Mouse (Mus musculus): ENCODE measurements around the gene Irf4.

The Irf4 gene

DNA sequence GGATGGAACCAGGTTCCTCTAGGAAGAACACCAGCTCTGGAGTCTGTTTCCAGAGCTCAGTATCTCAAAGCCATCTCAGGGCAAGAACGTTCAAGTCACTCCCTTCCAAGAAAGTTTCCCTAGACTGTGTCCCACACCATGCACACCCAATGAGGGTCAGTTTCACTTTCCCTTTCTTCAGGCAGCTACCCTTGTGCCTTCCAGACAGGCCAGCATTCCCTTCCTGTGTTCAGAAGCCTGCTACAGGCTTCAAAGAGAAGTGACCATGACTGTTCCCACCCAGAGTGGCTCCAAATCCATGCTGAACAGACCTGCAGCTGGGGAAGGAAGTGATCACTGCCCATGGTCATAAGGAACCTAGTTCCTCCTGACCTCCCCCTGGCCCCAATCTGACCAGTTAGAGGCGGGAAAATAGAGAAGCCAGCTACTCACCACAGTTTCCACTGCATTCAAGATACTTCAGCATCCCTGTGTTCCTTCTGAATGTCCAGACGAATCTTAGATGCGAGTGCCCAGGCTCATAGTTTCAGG, 10.7 kb upstream of the Irf4 start:
- DNase-seq (ENCODE audit: low spot score): no peak

DNA sequence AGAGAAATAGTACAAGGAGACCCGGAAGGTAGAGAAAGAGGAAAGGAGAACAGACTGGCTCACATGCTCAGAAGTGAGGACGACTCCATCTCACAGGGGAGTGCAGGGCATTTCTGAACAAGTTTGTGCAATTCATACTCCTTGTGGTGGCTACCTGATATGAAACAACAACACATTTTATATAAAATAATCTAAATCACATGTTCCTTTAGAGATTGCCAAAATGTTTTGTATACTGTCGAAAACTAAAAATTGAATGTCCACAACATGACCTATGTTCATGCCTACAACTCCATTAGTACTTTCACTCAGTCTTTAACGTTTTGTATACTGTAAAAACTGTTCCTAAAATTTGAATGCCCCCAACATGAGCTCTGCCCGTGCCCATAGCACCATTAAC, 7.9 kb upstream of the Irf4 start:
- DNase-seq (ENCODE audit: low spot score): no peak

DNA sequence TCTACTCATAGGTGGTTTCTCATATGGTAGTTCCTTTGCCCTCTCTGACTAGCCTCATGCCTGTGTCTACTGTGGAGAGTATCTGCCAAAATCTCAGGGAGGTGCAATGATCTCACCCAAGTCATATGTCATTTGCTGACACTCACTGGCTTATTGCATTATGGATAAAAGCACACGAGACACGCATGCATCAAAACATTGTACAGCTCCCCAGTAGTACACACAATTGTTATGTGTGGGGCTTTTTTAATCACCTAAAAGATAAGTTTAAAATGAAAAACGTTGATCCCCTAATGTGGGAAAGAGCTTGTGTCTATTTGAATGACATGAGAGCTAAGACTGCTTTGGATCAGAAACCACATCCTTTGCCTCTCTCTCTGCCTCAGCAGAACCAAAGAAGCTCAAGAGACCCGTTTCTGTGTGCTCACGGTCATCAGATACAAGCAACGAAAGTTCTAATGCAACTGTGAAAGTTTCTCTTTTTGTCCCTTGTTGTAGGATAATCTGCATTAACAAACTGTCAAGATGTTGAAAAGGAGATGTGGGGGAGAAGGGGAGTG, 6.5 kb upstream of the Irf4 start:
- no peak for DNase-seq (ENCODE audit: low spot score)

DNA sequence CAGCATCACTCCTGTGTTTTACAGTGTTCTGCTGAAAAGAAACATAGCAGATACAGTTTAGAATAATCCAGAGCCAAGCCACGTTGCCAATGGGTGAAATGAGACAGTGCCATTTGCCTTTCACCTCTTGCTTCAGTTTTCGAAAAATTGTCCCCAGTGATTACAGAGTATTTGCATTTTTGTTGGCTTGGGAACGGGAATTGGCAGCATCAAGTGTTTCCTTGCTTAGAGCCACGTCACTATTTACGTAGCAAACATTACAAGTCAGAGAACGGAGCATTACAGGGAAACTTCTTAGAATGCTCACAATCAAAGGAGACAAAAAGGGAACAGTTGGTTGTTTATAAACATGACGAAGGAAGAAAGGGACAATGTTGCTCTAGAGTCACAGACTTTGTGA, 3.9 kb upstream of the Irf4 start:
- no peak for DNase-seq (ENCODE audit: low spot score)

DNA sequence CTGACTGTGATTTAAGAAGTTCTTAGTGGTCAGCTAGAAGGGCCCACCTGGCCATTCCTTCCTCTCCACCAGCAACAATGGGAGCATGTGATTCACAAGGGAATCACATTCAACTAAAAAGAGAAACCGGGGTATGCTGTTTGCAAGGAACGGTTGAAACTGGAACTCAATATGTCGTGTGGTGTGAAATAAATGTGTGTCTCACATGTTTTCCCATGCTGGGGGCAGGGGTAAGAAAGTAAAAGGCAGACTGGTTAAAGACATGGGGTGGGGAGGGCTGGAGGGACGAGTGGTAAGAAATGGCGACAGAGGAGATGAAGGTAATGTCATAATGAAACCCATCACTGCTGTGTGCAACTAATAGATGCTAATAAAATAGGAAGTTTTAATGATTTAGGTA, 2.0 kb upstream of the Irf4 start:
- no peak for DNase-seq (ENCODE audit: low spot score)

DNA sequence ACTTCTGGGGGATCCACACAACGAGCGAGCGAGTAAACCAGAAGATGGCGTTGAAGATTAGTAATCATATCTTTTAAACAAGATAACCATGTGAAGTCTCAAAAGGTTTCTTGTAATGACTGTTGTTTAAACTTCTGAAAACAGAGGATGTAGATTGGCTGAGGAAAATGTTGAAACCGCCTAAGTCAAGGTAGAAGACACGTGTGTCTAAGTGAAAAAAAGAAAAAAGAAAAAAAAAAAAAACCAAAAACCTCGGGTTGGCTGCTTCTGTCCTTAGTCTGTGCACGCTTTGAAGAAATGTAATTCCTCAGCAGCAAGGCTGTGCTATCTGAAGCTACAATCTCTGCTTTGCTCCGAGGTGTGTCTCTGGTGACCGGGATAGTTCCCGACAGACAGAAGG, 1.5 kb upstream of the Irf4 start:
- no peak for DNase-seq (ENCODE audit: low spot score)

DNA sequence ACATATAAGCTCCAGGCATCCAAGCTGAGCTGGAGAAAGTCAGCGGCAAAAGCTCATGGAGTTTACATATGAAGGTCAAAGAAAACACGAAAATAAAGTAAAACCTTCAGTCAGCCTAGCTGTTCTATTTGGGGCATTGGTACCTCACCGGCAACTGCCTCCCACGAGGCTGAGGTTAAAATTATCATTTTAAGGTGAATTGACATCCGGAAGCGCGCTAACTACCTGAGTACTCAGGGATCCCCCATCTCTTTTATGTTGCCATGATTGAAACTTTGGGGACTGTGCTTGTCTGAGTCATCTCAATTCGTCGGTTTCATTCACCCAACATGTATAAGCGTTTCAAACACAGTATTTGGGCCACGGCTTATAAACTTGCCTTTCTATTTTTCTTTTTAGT, 705 bp upstream of the Irf4 start:
- no peak for DNase-seq (ENCODE audit: low spot score)

DNA sequence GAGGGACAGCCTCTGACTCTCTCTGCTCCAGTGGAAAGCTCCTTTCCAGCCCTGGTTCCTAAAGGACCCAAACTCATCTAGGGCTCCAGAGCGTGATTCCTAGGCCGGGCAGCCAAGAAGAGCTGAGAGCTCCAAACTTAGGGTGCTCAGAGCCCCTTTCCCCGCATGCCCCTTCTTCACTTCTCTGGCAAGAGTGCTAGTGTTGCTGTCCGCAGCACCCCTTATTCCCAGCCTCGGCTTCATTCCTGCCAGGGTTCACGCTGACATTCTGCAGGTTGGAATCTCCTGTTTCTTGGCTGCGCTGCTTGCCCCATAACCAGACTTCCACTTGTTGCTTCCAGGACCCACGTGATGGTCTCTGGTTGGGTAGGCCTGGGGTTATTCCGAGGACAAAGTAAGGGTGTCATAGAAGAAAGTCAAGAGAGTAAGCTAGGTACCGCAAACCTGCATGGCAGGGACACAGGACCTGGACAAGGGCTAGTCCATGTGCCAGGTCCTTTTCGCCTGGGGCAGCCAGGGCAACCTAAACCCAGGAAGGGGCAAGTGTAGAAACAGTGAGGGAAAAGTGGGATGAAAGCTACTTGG, 623 bp downstream of the Irf4 start:
- DNase-seq (ENCODE audit: low spot score): no peak

DNA sequence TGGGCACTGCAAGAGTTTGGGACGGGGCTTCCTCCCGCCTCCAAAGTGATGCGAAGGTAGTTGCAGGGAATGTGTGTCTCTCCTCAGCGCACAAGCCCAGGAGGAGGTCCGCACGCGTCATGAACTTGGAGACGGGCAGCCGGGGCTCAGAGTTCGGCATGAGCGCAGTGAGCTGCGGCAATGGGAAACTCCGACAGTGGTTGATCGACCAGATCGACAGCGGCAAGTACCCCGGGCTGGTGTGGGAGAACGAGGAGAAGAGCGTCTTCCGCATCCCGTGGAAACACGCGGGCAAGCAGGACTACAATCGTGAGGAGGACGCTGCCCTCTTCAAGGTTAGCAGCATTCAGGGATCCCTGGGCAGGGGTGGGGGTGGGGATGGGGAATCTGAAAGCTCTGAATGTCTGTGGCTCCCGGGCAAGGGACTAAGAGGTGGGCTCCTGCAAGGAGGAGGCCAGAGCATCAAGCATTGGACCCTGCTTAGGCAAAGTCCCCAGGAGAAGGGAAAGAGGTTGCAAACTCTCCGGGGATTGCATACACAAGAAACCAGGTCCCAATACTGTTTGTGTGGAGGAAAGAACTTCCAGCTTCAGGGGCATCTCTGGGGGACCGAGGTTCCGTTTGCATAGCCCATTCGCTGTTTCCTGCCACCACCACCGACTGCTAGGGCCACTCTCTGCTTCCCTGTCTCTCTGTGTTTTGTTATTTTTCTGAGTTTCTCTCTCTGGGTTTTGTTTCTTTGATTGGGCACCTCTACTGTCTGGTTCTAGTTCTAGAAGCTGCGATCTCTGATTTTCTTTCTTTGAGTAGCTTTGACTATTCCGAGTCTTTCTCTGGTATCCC, 1.7 kb downstream of the Irf4 start:
- DNase-seq (ENCODE audit: low spot score): no peak

DNA sequence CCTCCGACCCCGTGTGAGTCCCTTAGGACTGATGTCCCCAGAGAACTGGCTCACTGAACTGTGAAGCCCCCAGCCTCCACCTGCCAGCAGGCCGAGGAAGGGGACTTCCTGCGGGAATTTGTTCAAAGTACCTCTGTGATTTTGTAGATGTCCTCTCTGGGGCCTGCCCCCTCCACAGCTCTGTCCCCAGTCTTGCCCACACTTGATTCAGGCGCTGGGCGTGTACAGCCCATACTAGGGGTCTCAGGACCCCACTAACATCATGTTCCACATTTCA, 2.2 kb downstream of the Irf4 start:
- DNase-seq (ENCODE audit: low spot score): no peak

DNA sequence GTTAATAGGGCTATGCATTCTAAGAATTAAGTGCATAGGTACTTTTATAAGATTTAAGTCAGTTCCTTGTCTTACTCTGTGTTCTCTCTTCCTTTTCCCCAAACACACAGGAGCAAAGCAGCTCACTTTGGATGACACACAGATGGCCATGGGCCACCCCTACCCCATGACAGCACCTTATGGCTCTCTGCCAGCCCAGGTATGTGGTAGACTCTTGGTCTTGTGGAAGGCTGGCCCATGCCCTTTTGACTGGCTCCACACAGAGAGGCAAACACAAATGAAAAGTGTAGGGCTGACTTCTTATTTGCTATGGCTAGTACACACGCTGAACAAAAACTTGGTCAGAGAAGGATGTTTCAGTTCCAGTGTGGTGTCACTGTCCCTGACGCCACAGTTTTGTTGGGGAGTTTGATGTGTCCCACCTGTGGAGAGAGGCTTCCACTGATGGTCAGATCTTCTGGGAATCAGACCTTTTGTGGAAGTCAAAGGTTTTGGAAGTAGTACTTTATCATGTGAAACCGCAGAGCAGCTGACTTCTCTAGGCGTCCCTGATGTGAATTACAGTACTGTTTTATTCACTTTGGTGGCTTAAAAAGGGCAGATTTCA, 3.7 kb downstream of the Irf4 start:
- no peak for DNase-seq (ENCODE audit: low spot score)

DNA sequence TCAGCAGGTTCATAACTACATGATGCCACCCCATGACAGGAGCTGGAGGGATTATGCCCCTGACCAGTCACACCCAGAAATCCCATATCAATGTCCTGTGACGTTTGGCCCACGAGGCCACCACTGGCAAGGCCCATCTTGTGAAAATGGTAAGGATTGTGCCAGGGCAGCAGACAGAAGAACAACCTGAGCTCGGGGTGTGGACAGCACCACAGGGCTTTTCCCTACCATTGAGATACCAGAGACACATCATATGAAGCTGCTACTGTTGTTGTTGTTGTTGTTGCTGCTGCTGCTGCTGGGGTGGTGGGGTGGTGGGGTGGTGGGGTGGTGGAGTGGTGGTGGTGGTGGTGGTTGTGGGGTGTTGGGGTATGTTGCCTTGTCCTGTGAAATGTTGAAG, 4.4 kb downstream of the Irf4 start:
- DNase-seq (ENCODE audit: low spot score): no peak

DNA sequence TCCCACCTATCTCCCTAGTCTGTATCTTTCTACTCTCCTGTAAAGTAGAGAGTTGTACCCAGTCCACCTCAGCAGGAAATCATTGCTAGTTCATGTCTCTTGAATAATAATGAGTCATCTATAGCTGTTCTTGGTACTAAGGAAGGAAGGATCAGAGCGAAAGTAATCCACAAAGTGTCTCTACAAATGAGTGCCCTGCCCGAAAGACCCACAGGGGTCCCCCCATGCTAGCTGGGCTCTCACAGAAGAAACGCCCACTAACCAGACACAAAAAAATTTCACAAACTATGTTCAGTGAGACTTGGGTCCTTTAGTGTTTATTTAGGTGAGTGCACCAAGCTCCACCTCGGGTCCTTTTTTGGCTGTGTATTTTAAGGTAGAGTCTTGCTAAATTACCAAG, 5.0 kb downstream of the Irf4 start:
- DNase-seq (ENCODE audit: low spot score): no peak

DNA sequence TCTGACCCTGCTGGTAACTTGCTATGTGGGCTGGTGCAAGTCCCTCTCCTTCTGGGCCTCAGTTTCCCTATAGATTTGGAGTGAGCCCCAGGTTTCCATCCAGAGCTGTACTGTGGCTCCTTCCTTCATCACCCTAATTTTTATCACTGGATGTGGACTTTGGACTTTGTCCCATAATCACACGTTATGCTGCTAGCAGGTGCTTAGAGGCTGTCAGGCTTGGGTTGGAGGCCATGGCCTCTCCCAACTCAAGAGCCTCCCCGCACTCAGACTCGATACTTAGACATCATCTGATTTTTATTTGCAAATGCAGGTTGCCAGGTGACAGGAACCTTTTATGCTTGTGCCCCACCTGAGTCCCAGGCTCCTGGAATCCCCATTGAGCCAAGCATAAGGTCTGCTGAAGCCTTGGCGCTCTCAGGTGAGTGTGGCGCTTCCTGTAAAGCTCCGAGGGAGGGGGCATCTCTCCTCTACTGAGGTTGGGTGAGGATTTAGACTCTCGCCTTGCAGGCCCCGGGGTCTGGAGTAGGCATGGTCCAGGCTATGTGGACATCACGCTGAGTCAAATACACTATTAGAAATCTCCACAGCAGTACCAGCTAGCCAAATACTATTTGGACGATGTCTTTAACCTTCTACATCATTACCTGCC, 5.9 kb downstream of the Irf4 start:
- no peak for DNase-seq (ENCODE audit: low spot score)

DNA sequence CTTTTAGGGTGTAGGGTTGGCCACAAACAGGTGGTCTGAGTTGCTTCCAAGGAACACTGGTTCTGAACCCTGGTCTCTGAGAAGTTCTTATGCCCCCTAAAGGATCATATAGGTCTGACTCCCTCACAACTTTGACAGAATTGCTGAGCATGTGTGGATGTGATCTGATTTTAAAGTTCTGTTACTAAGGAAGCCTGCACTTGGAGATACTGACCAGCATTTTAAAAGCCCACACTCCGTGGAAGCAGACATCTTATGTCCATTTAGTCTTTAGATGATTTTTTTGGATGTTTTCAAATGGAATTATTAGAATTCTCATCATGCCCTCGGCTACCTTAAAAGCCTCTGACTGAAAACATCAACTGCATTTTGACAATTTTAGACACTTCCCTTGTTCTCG, 6.6 kb downstream of the Irf4 start:
- no peak for DNase-seq (ENCODE audit: low spot score)

DNA sequence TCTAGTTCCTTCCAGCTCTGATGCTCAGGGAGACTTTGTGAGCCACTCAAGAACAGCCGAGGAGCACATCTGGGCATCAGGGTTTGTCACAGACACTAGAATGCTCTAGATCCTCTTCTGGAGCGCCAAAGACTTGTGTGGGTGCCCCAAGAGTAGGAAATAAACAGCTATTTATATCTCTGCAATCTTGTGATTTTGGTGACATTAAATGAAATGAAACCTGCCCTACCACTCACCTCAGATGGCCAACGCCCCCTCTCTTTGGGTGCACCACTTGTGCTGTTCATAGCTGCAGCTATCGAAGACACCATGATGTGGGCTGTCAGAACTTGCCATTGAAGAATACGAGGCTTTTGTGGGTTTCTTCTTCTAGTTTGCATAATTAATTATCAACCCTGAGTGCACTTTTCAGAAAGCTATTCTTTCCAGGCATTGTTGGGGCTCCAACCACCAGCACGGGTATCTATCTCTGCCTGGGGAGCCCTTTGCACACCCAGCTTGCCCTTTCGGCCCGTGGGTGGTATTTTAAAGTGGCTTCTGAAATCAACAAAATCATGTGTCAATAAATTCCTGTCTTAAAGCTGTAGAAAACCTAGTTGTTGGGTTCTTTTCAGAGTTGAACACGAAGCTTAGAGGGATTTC, 7.1 kb downstream of the Irf4 start:
- DNase-seq (ENCODE audit: low spot score): no peak

DNA sequence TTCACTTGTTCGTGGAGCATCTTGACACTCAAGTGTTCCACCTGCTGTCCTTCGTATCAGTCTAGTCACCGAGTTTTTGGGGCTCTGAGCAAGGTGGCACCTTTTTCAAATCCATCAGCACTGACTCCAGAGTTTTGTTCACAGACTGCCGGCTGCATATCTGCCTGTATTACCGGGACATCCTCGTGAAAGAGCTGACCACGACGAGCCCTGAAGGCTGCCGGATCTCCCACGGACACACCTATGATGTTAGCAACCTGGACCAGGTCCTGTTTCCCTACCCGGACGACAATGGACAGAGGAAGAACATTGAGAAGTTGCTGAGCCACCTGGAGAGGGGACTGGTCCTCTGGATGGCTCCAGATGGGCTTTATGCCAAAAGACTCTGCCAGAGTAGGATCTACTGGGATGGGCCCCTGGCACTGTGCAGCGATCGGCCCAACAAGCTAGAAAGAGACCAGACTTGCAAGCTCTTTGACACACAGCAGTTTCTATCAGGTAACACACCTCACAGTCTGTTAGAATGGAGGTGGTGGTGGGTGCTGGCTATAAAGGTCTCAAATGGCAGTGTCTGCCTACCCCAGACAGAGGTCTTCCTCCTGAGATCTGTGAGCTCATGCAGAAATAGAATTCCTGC, 8.4 kb downstream of the Irf4 start:
- no peak for DNase-seq (ENCODE audit: low spot score)

DNA sequence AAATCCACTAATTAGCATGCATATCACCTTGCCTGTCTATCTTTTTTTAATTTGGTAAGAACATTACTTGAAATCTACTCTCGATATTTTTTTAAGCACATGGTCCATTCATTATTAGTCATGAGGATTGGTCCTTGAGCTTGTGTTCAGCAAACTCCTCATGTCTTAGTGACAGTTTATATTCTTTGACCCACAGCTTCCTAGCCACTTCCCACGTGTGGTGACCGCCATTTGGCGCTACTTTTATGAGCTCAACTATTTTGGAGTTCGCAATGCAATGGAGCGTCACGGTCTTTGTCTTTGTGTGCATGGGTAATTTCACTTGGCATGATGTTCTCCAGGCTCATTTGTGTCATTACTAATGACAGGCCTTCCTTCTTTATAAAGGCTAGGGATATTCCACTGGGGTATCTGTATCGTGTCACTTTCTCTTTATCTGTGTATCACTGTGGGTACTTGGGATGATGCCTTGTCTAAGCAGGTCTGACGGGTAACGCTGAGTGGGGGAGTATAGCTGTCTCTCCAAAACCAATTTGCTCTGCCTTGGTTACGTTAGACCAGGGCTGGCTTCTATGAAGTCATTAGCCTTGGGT, 9.9 kb downstream of the Irf4 start:
- DNase-seq (ENCODE audit: low spot score): no peak

DNA sequence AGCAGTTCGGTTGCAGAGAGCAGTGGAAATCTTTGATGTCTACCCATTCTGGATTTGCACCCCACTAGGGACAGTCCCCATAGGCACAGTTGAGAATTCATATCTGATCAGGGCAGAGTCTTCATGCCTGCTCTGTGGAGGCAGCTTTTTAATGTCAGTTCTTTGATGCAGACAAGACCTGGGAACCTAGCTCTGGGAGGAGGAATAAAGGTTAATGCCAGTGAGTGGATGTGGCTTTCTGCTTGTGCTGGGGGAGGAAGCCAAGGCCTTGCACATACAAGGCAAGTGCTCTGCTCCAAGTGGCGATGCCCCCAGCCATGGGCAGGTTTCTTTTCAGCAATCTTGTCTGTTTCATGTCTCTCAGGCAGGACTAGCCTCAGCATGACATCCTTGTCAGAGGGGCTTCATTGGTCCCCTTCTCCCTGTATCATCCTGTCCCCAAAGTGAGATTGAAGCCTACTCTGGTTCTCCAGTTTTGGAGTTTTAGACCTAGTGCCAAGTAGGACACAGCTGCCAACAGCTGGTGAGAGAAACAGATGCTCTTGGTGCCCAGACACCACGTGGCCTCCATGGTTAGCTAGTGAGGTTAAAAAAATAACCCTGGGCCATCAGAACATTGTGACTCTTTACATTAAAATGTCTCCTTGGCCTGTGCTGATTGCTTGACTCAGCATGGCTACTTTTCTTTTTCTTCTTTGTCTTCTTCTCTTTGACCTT, 11.5 kb downstream of the Irf4 start:
- no peak for DNase-seq (ENCODE audit: low spot score)

DNA sequence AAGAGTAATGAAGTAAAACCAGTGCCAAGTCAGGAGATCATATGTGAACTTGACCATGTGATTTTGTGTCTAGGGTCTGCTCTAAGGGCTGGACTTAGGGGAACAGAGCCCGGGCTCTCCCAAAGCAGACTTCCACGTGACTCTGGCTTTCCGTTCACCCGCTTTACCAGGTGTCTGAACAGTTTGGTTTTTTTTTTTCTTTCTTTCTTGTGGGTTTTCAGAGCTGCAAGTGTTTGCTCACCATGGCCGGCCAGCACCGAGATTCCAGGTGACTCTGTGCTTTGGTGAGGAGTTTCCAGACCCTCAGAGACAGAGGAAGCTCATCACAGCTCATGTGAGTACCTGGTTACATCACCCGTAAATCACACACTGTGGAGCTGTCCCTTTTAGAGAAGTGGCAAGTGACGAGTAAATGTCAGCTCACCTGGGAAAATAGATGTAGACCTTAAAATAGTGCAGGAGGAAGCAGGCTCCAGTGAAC, 12.2 kb downstream of the Irf4 start:
- no peak for DNase-seq (ENCODE audit: low spot score)

DNA sequence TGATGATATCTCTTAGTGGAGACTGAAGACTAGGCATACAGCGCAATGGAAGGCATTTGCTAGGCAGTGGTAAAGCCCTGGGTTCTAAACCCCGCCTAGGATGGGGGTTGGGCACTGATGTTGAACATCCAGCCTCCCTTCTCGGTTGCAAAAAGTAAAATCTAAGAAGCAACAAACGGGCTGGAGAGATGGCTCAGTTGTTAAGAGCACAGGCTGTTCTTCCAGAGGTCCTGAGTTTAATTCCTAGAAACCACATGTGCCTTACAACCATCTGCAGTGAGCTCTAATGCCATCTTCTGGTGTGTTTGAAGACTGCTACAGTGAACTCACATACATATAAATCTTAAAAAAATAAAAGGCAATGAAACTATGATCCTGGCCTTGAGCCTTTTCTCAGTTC, 13.2 kb downstream of the Irf4 start:
- DNase-seq (ENCODE audit: low spot score): no peak
